Mouse (Mus musculus) telencephalon, adult 2 months (tissue): ENCODE results near the gene Dusp1.

Experiments used
- DNase-seq: peaks from one replicate; pipeline ENCODE4 v3.0.0-alpha.2; 2011; ENCODE audit warnings: low read depth, low spot score

Dusp1 gene

GRCm38 (mm10) chr17:26561651-26562181 lies at the start of gene Dusp1:
Gene Dusp1, minus strand, starts transcription at chr17:26562128.
- DNase-seq, result no peak

DNA sequence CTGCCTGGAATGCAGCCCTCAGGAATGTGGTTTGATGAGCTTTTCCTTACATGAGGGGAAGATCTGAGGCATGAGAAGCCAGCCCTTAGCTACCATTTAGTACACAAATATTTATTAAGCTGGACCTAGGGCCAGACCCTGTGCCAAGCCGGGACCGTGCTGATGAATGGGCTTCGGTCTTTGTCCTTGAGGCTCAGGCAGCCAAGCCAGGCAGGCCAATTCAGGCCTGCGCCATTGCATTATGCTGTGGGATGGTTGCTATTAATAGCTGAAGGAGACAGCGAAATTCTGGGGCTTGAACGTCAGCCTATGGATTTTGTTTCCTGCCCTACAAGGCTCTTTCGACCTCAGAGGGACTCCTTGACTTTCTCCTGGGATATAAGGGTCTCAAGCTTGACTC lies 49.4 kb upstream of the Dusp1 start:
- no peak for DNase-seq

GRCm38 (mm10) chr17:26609820-26610219 lies 47.9 kb upstream of the Dusp1 start:
- DNase-seq, result peak; percentile 82

DNA sequence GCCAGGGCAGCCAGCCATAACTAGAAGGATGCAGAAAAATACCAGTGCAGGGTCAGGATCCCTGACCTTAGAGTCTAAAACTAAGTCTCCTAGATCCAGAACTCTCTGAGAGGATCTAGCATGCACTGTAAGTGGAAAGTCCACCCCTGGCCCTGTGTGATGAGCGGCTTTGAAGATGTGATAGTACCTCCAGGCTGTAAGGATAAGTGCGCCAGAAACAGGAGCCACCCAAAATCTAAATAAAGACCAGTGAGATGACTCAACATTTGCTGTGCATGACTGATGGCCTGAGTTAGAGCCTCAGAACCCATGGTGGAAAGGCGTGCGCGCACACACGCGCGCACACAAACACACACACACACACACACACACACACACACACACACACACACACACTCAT lies 46.9 kb upstream of the Dusp1 start:
- no peak for DNase-seq

GRCm38 (mm10) chr17:26608348-26608747 lies 46.4 kb upstream of the Dusp1 start:
- no peak for DNase-seq

DNA sequence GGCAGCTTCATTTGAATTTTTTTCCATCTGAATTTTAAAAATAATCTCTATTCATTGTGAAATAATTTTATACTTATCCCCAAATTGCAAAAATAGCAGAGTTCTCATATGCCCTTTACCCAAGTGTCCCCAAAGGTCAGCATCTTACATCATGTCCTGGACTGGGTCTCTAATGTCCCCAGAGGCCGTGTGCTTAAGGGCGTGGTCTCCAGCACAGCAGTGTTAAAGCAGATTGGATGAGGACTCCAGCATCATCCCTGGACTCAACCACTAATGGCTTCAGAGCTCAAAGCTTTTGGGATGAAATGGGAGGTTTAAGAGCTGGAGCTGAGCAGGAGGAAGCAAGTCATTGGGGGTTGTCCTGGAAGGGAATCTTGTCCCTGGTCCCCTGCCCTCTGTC lies 44.6 kb upstream of the Dusp1 start:
- no peak for DNase-seq

GRCm38 (mm10) chr17:26605636-26606035 lies 43.7 kb upstream of the Dusp1 start:
- DNase-seq, result no peak

- DNase-seq, result no peak
These were observed 41.4 kb upstream of the Dusp1 start for GRCm38 (mm10) chr17:26603311-26603710.

GRCm38 (mm10) chr17:26602371-26602885 lies 40.5 kb upstream of the Dusp1 start:
- no peak for DNase-seq

DNA sequence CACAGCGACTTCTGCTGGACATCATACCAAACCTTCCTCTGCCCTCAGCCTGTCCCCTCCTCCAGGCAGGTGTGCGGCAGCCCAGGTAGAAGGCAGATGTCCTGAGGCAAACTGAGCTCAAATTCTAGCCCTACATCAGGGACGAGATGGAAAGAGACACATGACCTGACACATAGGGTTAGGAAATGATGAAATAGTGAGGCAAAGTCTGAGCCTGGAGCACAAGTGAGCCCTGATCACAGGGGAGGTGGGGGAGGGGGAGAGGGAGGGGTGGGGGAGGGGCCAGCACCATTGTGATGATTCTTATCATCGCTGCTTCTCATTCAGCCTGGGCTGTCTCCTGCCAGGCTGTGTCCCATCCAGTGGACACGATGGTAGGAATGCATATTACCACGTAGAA lies 40.0 kb upstream of the Dusp1 start:
- DNase-seq, result no peak

GRCm38 (mm10) chr17:26601514-26601913 lies 39.6 kb upstream of the Dusp1 start:
- no peak for DNase-seq

DNA sequence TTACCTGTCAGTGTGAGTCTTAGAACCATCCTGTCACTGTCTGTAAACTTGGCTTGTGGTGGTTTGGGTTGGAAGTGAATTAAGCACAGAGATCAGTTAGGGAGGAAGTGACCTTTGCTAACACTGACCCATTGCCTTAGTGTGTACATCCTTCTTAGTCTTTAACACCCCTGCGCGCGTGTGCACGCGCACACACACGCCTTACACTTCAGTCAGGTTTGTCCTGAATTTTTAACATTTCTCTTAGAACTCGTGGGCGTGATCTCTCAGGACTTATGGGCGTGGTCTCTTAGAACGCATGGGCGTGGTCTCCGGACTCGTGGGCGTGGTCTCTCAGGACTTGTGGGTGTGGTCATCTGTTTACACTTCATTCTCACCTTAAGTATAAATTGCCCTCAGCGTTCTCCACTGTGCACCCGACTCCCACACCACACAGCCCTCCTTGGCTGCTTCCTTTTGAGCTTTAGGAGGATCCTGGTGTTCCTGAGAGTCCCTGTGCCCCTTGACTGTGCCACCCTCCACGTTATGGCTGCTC lies 39.1 kb upstream of the Dusp1 start:
- no peak for DNase-seq

- DNase-seq, result no peak
These were observed 36.9 kb upstream of the Dusp1 start for GRCm38 (mm10) chr17:26598845-26599244.

DNA sequence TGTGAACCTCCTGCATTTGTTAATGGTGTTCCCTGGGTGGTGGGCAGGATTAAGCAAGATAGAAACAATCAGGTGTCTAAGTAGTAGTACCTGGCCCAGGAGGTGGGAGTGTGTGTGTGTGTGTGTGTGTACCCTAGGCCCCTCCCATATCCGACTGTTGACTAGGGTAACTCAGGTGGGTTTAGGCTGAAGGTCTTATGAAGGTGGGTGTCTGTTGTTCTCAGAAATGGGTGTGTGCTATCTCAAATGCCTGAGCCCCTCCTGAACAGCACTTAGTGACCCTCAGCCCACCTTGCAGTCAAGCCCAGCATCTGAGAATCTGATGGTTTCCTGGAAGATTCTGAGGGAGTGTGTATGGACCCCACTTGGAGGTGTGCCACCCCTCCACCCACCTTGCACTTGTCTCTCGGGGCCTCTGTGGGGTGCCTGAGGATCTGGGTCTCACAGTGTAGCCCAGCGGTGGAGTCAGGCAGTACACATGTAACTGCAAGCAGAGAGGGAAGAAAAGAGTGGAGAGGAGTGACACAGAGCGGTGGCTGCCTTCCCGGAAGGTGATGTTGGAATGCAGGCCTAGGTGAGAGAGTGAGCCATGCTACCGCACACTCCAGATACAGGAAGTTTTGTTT lies 35.0 kb upstream of the Dusp1 start:
- no peak for DNase-seq

GRCm38 (mm10) chr17:26596168-26596658 lies 34.3 kb upstream of the Dusp1 start:
- peak; percentile 70 for DNase-seq

DNA sequence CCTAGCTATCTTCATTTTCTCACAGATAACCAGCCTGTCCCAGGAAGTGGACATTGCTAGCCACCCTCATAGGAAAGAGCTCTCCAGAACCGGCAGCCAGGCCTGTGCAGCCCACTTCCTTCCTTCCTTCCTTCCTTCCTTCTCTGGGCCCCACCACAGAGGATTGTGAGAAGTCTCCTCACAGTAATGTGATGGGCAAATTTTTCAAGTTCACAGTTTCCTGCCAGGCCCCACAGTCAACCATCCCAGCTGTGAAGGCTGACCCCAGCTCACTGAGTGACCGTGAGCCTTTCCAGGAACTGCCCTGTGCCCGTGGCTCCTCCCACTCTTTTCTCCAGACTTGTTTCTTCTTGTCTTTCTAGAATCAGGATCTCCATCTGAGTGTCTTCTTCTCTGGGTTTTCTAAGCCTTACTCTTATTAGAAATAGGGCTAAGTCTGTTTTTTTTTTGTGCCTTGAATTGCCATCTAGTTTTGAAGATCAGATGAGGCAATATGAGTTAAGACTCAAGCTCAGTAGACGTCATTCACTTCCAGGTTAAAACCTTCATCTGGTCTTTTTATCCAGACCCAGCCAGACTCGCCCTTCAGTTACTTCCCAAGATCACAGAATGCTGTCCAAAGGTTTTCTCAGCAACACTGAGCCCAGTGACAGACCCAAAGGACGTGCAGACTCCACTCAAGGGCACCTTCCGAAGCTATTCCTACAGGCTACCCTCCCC lies 33.7 kb upstream of the Dusp1 start:
- no peak for DNase-seq

DNA sequence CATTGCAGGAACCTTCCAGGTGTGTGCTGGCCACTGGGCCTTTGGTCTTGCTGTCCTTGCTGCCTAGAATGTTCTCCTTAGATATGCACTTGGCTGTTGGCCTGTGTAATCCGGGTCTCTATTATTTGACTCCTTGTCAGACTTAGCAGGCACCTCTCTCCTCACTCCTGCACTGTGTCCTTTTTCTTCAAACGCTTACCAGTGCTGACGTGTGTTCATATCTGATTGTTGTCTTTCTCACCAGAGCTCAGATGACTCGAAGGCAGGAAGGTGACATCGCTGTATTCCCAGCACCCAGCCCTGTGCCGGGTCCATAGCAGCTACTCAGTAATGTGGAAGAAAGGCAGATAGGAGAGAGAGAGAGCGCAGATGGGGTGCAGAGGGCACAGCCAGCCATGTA lies 33.0 kb upstream of the Dusp1 start:
- DNase-seq, result no peak

GRCm38 (mm10) chr17:26594171-26594570 lies 32.2 kb upstream of the Dusp1 start:
- no peak for DNase-seq

DNA sequence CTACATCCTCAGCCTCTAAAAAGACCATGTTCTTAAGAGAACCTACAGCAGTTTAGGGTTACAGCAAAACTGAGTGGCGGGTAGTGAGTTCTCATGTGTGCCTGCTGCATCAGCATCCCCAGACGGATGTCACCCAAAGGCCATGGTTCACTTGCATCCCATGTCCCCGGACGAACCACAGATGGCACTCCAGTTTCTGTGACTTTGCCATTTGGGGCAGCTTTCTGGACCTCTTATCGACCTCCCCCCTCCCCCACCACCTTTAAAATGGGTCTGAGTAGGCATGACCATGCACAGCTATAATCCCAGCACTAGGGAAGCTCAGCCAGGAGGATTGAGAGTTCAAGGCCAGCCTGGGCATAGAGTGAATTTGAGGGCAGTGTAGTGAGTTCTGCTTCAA lies 31.3 kb upstream of the Dusp1 start:
- no peak for DNase-seq

- no peak for DNase-seq
These were observed 30.6 kb upstream of the Dusp1 start for GRCm38 (mm10) chr17:26592510-26592909.

- no peak for DNase-seq
These were observed 26.1 kb upstream of the Dusp1 start for GRCm38 (mm10) chr17:26587961-26588487.

- no peak for DNase-seq
These were observed 22.7 kb upstream of the Dusp1 start for GRCm38 (mm10) chr17:26584558-26585136.
